Mouse (Mus musculus) lung, embryonic 14.5 days (tissue): ENCODE measurements around the gene Cnga1. TPM values are rescaled to one million over a fixed set of nuclear protein-coding genes. Genes with fewer than 3 reads are reported as not detected.
A peak's percentile ranks its signal among the peaks of the same experiment; 100 is the strongest.
"Not testable (repeated sequence)": the region's sequence is repeated elsewhere in the genome, so short reads cannot be mapped to it uniquely, and the experiment has no call there.

Experiments
- ATAC-seq: fragments of 200-750 bp; cut with Nextera tagmentation; 2 replicates; pipeline ENCODE4 v1.8.0; 2017; ENCODE audit warnings: mild to moderate bottlenecking, moderate TSS enrichment, moderate library complexity; ENCODE audit not compliant: insufficient read depth
- DNase-seq: peaks from one replicate; pipeline ENCODE4 v3.0.0-alpha.2; 2015
- H3K27ac ChIP-seq: fragments of 300-500 bp; sonication (generic); 2 replicates; pipeline ENCODE4 v1.5.1; 2014; ENCODE audit warnings: low read depth, mild to moderate bottlenecking, moderate library complexity
- H3K27me3 ChIP-seq: fragments of 300-500 bp; sonication (generic); 2 replicates; pipeline ENCODE4 v1.6.1; 2014; ENCODE audit warnings: low read length, control low read depth; ENCODE audit not compliant: insufficient read depth
- H3K36me3 ChIP-seq: fragments of 300-500 bp; sonication (generic); 2 replicates; pipeline ENCODE4 v1.6.1; 2014; ENCODE audit warnings: control low read depth; ENCODE audit not compliant: insufficient read depth
- H3K4me1 ChIP-seq: fragments of 300-500 bp; sonication (generic); 2 replicates; pipeline ENCODE4 v1.6.1; 2014; ENCODE audit warnings: antibody characterized with exemption, control low read depth; ENCODE audit not compliant: insufficient read depth
- H3K4me2 ChIP-seq: fragments of 300-500 bp; sonication (generic); 2 replicates; pipeline ENCODE4 v1.6.1; 2014; ENCODE audit warnings: mild to moderate bottlenecking
- H3K4me3 ChIP-seq: fragments of 300-500 bp; sonication (generic); 2 replicates; pipeline ENCODE4 v1.5.1; 2014; ENCODE audit warnings: low read depth, low read length
- H3K9ac ChIP-seq: fragments of 300-500 bp; sonication (generic); 2 replicates; pipeline ENCODE4 v1.6.1; 2014
- H3K9me3 ChIP-seq: fragments of 300-500 bp; sonication (generic); 2 replicates; pipeline ENCODE4 v1.6.1; 2016; ENCODE audit warnings: low read depth, low read length, control low read depth
- CTCF ChIP-seq: IDR thresholded peaks from 2 replicates; pipeline ENCODE4 v1.5.1; 2016; ENCODE audit warnings: antibody characterized with exemption, low read depth
- WGBS: fragments of 180-500 bp; shearing (Covaris S2); extraction: QIAGEN DNeasy Blood & Tissue Kit; methylation state at CpG from one replicate; pipeline ENCODE4 v1.1.7; 2014; 5-methylcytosine and 5-hydroxymethylcytosine counted together
- polyA plus RNA-seq: library from polyadenylated mRNA; unstranded; fragments of >200 nt; fragmentation: Nextera tagmentation; extraction: Ambion mirVana; gene quantifications from 2 replicates; pipeline ENCODE4 v1.2.1, GENCODE M21; 2014

The Cnga1 gene
- polyA plus RNA-seq, 1 experiment from 2014 or later: not detected

DNA sequence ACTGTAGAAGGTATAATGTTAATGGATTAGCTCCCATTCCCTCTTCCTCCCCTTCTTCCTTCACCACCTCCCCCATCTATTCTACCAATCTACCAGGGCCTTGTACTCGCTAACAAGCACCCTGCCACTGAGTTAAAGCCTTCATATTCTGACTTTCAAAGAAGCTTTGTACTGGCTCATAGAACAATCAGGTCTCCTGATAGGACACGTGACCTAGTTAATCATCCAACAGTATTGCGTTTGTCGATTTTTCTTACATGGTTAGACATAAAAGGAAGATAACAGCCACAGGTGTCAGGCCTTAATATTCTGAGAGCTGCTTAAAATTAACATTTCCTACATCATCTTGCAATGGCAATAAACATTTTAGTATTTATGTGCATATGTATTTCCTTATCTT is 40.9 kb downstream of the Cnga1 start:
- WGBS: 75% methylated on average over 4 of the region's 4 CpGs
- Histone ChIP-seq H3K27me3 (no peaks in the 10 kb centered on the region), H3K4me1 (no peaks in the 10 kb centered on the region), H3K4me2 (no peak overlapping the region), H3K4me3 (no peak overlapping the region), H3K36me3 (no peaks in the 10 kb centered on the region), H3K9ac (no peak overlapping the region), H3K9me3 (no peaks in the 10 kb centered on the region), H3K27ac (no peak overlapping the region)
- TF ChIP-seq CTCF: no peak
- ATAC-seq (no peak), DNase-seq (no peak)

DNA sequence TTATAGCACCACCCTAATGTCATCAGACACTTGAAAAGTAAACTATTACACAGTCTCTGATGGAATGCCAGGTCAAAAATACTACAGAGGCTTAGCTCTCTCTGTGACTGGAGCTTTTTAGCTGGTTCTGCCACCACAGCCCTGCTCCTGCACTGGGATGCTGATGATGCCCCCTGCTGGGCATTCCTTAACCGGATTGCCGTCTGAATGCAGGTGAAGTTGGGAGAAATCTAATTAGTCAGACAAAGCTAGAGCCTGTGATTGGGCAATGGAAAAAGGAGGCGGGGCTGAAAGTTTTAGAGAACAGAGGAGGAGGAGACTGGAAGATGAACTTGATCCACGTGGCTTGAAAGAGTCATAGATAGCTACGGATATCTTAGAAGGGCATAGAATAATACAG is 43.1 kb downstream of the Cnga1 start:
- Histone ChIP-seq H3K4me2 (no peak overlapping the region), H3K27ac (no peak overlapping the region), H3K9me3 (no peaks in the 10 kb centered on the region), H3K27me3 (no peaks in the 10 kb centered on the region), H3K36me3 (no peaks in the 10 kb centered on the region), H3K4me1 (no peaks in the 10 kb centered on the region), H3K4me3 (no peak overlapping the region), H3K9ac (no peak overlapping the region)
- DNase-seq (peak; percentile 71), ATAC-seq (no peak; the same call in 1 of the 2 replicates)
- 9% methylated on average over 5 of the region's 5 CpGs for WGBS
- peak; percentile 65 for TF ChIP-seq CTCF

GRCm38 (mm10) chr5:72587192-72587681 is 56.8 kb downstream of the Cnga1 start, which contains the start of gene Gm5868:
Gene Gm5868 (minus strand): TSS chr5:72587551.
- H3K4me2 ChIP-seq: peak within 1 kb of the TSS; percentile 65
- H3K27me3 ChIP-seq: peaks cover 14% of the 10 kb centered on the region
- no peaks in the 10 kb centered on the region for H3K9me3 ChIP-seq
- no peak within 1 kb of the TSS for H3K9ac ChIP-seq
- peak within 1 kb of the TSS; percentile 40 for H3K4me3 ChIP-seq
- H3K4me1 ChIP-seq: no peaks in the 10 kb centered on the region
- WGBS: 2% methylated on average over 38 of the region's 38 CpGs
- DNase-seq (peak; percentile 21), ATAC-seq (peak; percentile 66; the same call in 1 of the 2 replicates)
- H3K27ac ChIP-seq: no peak within 1 kb of the TSS
- H3K36me3 ChIP-seq: no peaks in the 10 kb centered on the region
- TF ChIP-seq CTCF: no peak

DNA sequence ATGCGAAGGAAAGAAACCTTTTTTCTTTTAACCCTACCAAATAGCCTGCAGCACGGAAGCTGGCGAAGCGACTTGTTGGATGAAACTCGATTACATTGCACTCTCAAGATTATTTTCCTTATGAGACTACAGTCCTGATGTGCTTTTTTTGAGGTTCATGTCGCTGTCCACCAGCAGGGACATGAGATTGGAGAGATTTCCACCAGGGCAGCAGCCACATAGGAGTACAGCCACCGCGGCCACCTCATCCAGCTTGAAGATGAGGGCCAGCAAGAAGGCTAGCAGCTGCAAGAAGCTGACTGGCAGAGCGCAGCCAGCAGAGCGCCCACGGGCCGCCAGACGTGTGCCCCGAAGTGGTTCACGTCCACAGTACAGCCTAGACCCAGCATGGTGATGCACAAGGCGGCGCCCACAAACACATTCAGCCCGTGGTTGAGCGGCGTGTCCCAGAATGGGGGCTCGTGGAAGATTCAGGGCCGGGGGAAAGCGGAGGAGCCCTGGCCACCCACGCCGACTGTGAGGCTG is 57.3 kb downstream of the Cnga1 start:
- peak; percentile 41; the same call in 1 of the 2 replicates for ATAC-seq
- H3K9me3 ChIP-seq, H3K36me3 ChIP-seq, H3K27ac ChIP-seq, H3K4me1 ChIP-seq, H3K9ac ChIP-seq: not testable (repeated sequence)
- DNase-seq: peak; percentile 5
- peak overlapping the region; percentile 40 for H3K4me3 ChIP-seq
- peaks cover 14% of the 10 kb centered on the region for H3K27me3 ChIP-seq
- H3K4me2 ChIP-seq: peak overlapping the region; percentile 65
- WGBS: 35% methylated on average over 25 of the region's 25 CpGs

DNA sequence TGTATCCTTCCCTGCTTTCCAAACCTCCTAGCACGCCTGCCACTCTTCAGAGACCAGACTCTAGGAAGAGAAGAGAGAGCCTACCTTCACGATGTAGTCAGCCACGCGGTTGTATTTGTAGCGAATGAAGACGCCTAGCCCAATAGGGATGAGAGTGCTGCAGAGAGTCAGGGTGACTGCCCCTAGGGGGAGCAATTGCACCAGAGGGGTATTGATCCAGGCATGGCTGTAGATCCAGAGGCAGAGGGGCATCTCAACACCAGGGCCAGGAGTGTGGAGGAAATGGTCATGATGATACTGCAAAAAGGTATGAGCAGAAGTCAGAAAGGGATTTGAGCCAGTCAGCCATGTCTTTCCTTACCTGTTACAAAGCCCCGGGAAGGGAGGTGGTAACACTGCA is 58.0 kb downstream of the Cnga1 start:
- peaks cover 16% of the 10 kb centered on the region for H3K27me3 ChIP-seq
- peak; percentile 39; the same call in 1 of the 2 replicates for TF ChIP-seq CTCF
- not testable (repeated sequence) for H3K4me2 ChIP-seq, DNase-seq, H3K4me1 ChIP-seq, H3K27ac ChIP-seq, H3K36me3 ChIP-seq, H3K4me3 ChIP-seq, H3K9me3 ChIP-seq, H3K9ac ChIP-seq, ATAC-seq
- WGBS: 47% methylated on average over 7 of the region's 7 CpGs

DNA sequence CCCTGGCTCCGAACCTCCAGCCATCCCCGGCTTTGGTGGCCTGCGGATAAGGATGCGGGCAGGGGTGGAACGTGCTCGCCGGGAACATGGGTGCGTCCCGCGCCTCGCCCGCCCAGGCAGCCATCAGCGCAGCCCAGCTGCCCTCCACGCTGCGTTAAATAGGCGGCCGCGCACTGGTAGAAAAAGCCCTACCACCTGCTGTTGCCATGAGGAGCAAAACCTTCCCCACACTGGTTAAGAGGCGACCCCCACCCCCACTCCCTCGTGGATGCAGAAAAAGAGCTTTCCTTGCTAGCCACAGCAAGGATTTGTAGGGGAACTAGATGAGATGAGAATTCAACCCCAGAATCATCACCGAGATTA is 63.1 kb downstream of the Cnga1 start, which contains the start of gene Zar1:
Gene Zar1 (minus strand): TSS at position 285 of the 363 bp plus-strand sequence.
- Histone ChIP-seq H3K4me3 (peak within 1 kb of the TSS; percentile 39), H3K27me3 (peaks cover 11% of the 10 kb centered on the region), H3K4me2 (peak within 1 kb of the TSS; percentile 71)
- H3K4me1 ChIP-seq, H3K36me3 ChIP-seq, H3K27ac ChIP-seq, H3K9ac ChIP-seq, H3K9me3 ChIP-seq, DNase-seq: not testable (repeated sequence)
- WGBS: 9% methylated on average over 17 of the region's 21 CpGs
- peak; percentile 52; the same call in 1 of the 2 replicates for ATAC-seq

GRCm38 (mm10) chr5:72580088-72580969 is 63.7 kb downstream of the Cnga1 start:
- not testable (repeated sequence) for H3K9me3 ChIP-seq, H3K9ac ChIP-seq, H3K27ac ChIP-seq, H3K4me1 ChIP-seq, H3K36me3 ChIP-seq
- H3K27me3 ChIP-seq: peaks cover 11% of the 10 kb centered on the region
- H3K4me3 ChIP-seq: peak overlapping the region; percentile 39
- 5% methylated on average over 47 of the region's 73 CpGs for WGBS
- H3K4me2 ChIP-seq: peak overlapping the region; percentile 71
- peak; percentile 78 for ATAC-seq
- peak; percentile 24 for DNase-seq

DNA sequence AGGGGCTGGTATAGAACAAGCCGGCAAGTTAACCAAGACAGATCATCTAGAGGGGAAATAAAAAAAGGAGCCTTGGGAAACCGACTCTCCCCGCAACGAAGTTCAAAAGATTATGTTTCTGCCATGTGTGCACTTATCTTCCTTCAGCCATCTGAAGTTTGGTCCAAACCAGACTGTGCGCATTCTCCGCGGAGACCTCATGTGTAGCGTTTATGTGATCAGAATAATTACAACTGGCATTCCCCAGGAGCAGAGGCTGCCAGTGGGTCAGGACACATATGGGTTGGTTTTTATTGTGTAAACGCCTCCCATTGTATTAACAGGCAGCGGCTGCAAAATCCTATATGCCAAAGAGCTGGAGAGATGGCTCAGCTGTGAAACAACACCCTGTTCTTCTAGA is 64.5 kb downstream of the Cnga1 start:
- 52% methylated on average over 10 of the region's 10 CpGs for WGBS
- ATAC-seq: not testable (repeated sequence)

More for the DNA sequence above, 64.5 kb downstream of the Cnga1 start:
- H3K4me2 ChIP-seq, H3K4me1 ChIP-seq, DNase-seq, H3K27ac ChIP-seq, H3K9ac ChIP-seq, H3K4me3 ChIP-seq, H3K9me3 ChIP-seq, H3K36me3 ChIP-seq: not testable (repeated sequence)
- H3K27me3 ChIP-seq: peaks cover 11% of the 10 kb centered on the region
